Mouse (Mus musculus) MEL (cell line): ENCODE data around the gene Rabl6. TPM values are rescaled to one million over a fixed set of nuclear protein-coding genes. Genes with fewer than 3 reads are reported as not detected.

Experiments
- DNase-seq: peaks from one replicate; pipeline ENCODE4 v3.0.0; 2011; ENCODE audit warnings: low read depth, low spot score
- H3K27ac ChIP-seq: 2 replicates; pipeline ENCODE4 v1.5.1; 2012; ENCODE audit warnings: low read depth, mild to moderate bottlenecking, control low read depth, low read length, moderate library complexity; ENCODE audit not compliant: control insufficient read depth
- H3K27me3 ChIP-seq, 2 experiments: fragments of 150-350 bp in 1 of 2; sonication (generic) in 1 of 2; 2 replicates each; pipeline ENCODE4 v1.6.1; 2012; ENCODE audit warnings: low read length in 2 of 2, mild to moderate bottlenecking in 2 of 2, improper control_type of control experiment in 1 of 2, moderate library complexity in 1 of 2; ENCODE audit not compliant: insufficient read depth in 2 of 2, control insufficient read depth in 1 of 2
- H3K36me3 ChIP-seq, 2 experiments: 2 replicates each; pipeline ENCODE4 v1.6.1; 2012 to 2014; ENCODE audit warnings: low read length in 2 of 2, improper control_type of control experiment in 1 of 2, inconsistent platforms in 1 of 2, mild to moderate bottlenecking in 1 of 2; ENCODE audit not compliant: insufficient read depth in 2 of 2, control insufficient read depth in 1 of 2
- H3K4me1 ChIP-seq, 2 experiments: fragments of 150-350 bp in 1 of 2; sonication (generic) in 1 of 2; 2 replicates each; pipeline ENCODE4 v1.6.1; 2012; ENCODE audit warnings: low read length in 2 of 2, improper control_type of control experiment in 1 of 2, mild to moderate bottlenecking in 1 of 2; ENCODE audit not compliant: insufficient read depth in 2 of 2, control insufficient read depth in 1 of 2
- H3K4me3 ChIP-seq, 2 experiments: fragments of 150-350 bp in 1 of 2; sonication (generic) in 1 of 2; 2 replicates each; pipeline ENCODE4 v1.5.1; 2012; ENCODE audit warnings: low read depth in 2 of 2, low read length in 2 of 2, mild to moderate bottlenecking in 2 of 2, moderate library complexity in 2 of 2, control low read depth in 1 of 2, improper control_type of control experiment in 1 of 2; ENCODE audit not compliant: control insufficient read depth in 1 of 2, insufficient read depth in 1 of 2
- H3K79me2 ChIP-seq: 2 replicates; pipeline ENCODE4 v1.6.1; 2012; ENCODE audit warnings: mild to moderate bottlenecking, low read length, moderate library complexity; ENCODE audit not compliant: control insufficient read depth, poor library complexity, insufficient read depth
- H3K9ac ChIP-seq: 2 replicates; pipeline ENCODE4 v1.6.1; 2012; ENCODE audit warnings: low read depth, mild to moderate bottlenecking, control low read depth, low read length, moderate library complexity; ENCODE audit not compliant: control insufficient read depth, poor library complexity, severe bottlenecking
- H3K9me3 ChIP-seq: fragments of 150-350 bp; sonication (generic); replicated peaks from 2 replicates; pipeline ENCODE4 v1.6.1; 2012; ENCODE audit warnings: mild to moderate bottlenecking, low read length, improper control_type of control experiment, moderate library complexity; ENCODE audit not compliant: insufficient read depth
- BHLHE40 ChIP-seq: IDR thresholded peaks from 2 replicates; pipeline ENCODE4 v1.6.1; 2012; ENCODE audit warnings: low read depth, mild to moderate bottlenecking, inconsistent platforms, low read length, improper control_type of control experiment, borderline replicate concordance
- CHD1 ChIP-seq: IDR thresholded peaks from 2 replicates; pipeline ENCODE4 v1.6.1; 2012; ENCODE audit warnings: low read depth, mild to moderate bottlenecking, inconsistent platforms, low read length, improper control_type of control experiment
- E2F4 ChIP-seq: IDR thresholded peaks from 2 replicates; pipeline ENCODE4 v1.6.1; 2011; ENCODE audit warnings: low read depth, low read length, improper control_type of control experiment, borderline replicate concordance
- KAT2A ChIP-seq: conservative IDR thresholded peaks from 2 replicates; pipeline ENCODE4 v1.6.1; 2012; ENCODE audit warnings: low read depth, low read length, improper control_type of control experiment, inconsistent platforms
- MAZ ChIP-seq: IDR thresholded peaks from 2 replicates; pipeline ENCODE4 v1.6.1; 2012; ENCODE audit warnings: low read depth, mild to moderate bottlenecking, inconsistent platforms, low read length, improper control_type of control experiment
- MYC ChIP-seq: IDR thresholded peaks from 2 replicates; pipeline ENCODE4 v1.6.1; 2011; ENCODE audit warnings: low read depth, mild to moderate bottlenecking, low read length, improper control_type of control experiment, moderate library complexity
- NRF1 ChIP-seq: IDR thresholded peaks from 2 replicates; pipeline ENCODE4 v1.6.1; 2014; ENCODE audit warnings: low read depth, mild to moderate bottlenecking, inconsistent platforms, low read length, improper control_type of control experiment, moderate library complexity; ENCODE audit not compliant: poor library complexity, insufficient read depth, severe bottlenecking
- POLR2A ChIP-seq, 2 experiments: IDR thresholded peaks; 2 replicates each; pipeline ENCODE4 v1.6.1; 2011 to 2012; ENCODE audit warnings: low read length in 2 of 2, mild to moderate bottlenecking in 2 of 2, control low read depth in 1 of 2, improper control_type of control experiment in 1 of 2, low read depth in 1 of 2, moderate library complexity in 1 of 2; ENCODE audit not compliant: control insufficient read depth in 1 of 2, insufficient read depth in 1 of 2, poor library complexity in 1 of 2
- POLR2AphosphoS2 ChIP-seq: IDR thresholded peaks from 2 replicates; pipeline ENCODE4 v1.6.1; 2011; ENCODE audit warnings: low read length, improper control_type of control experiment
- SIN3A ChIP-seq: IDR thresholded peaks from 2 replicates; pipeline ENCODE4 v1.6.1; 2012; ENCODE audit warnings: low read length, improper control_type of control experiment, inconsistent platforms
- TAL1 ChIP-seq: IDR thresholded peaks from 2 replicates; pipeline ENCODE4 v1.6.1; 2012; ENCODE audit warnings: mild to moderate bottlenecking, inconsistent platforms, low read length, moderate library complexity, mixed read lengths
- USF2 ChIP-seq, 2 experiments: IDR thresholded peaks; 2 replicates each; pipeline ENCODE4 v1.6.1; 2011 to 2012; ENCODE audit warnings: improper control_type of control experiment in 2 of 2, low read length in 2 of 2, borderline replicate concordance in 1 of 2, inconsistent platforms in 1 of 2, low read depth in 1 of 2, mild to moderate bottlenecking in 1 of 2; ENCODE audit not compliant: insufficient read depth in 1 of 2
- ZKSCAN1 ChIP-seq: IDR thresholded peaks from 2 replicates; pipeline ENCODE4 v1.6.1; 2012; ENCODE audit warnings: low read depth, mild to moderate bottlenecking, inconsistent platforms, low read length, improper control_type of control experiment, moderate library complexity
- ZNF384 ChIP-seq: IDR thresholded peaks from 2 replicates; pipeline ENCODE4 v1.6.1; 2012; ENCODE audit warnings: low read depth, mild to moderate bottlenecking, inconsistent platforms, low read length, improper control_type of control experiment
- polyA plus RNA-seq, 2 experiments: library from polyadenylated mRNA; stranded (reverse) in 1 of 2; unstranded in 1 of 2; fragments of >175 nt in 1 of 2; fragments of >200 nt in 1 of 2; gene quantifications; 2 replicates each; pipeline versions ENCODE4 v1.2.1 to v1.2.4; 2012; ENCODE audit warnings: low replicate concordance in 2 of 2, low read depth in 1 of 2; ENCODE audit not compliant: insufficient read length in 2 of 2, insufficient read depth in 1 of 2, missing spikeins in 1 of 2
- total RNA-seq: library from RNA; depleted of rRNA; stranded (reverse); fragments of 300-350 nt; gene quantifications from 2 replicates; pipeline ENCODE4 v1.2.3, GENCODE M21; 2012

Rabl6 gene
- total and polyA plus RNA-seq, 3 experiments = 76.9 to 104 (median 84.7) TPM

DNA sequence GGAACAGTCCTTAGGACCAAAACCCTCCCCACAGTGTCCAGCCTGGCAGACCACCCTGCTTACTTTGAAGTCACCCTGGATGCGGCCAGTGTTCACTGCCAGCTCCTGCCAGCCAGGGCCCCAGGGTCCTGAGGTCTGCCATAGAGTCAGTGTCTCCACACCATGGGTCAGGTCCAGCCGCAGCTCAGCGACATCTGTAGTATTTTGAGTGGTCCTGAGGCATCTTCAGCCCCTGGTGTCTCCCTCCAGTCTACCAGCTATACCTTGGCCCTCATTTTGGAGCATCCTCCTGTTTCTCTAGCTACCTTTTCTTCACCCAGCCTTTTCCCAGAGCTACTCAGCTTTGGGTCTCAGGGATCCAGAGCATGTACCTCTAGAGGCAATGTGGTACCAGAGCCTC is 39.0 kb downstream of the Rabl6 start:
- TF ChIP-seq TAL1 = no peak
- TF ChIP-seq USF2 (IDR thresholded peaks at IDR 0.05; ENCODE audit: borderline replicate concordance in 1 of 2, insufficient read depth in 1 of 2, low read depth in 1 of 2, low read length in 2 of 2) = no peak
- no peak for TF ChIP-seq KAT2A
- no peak for TF ChIP-seq E2F4
- no peak for TF ChIP-seq MAZ
- TF ChIP-seq ZKSCAN1 = no peak
- Histone ChIP-seq H3K36me3 (peaks cover 0 to 4% of the 10 kb centered on the region in 2 experiments; a peak in 1 of 4 replicates), H3K4me1 (no peaks in the 10 kb centered on the region), H3K9me3 (no peaks in the 10 kb centered on the region), H3K4me3 (no peak overlapping the region), H3K27me3 (no peaks in the 10 kb centered on the region), H3K79me2 (peaks cover 7% of the 10 kb centered on the region; the same call in 1 of the 2 replicates), H3K27ac (no peak overlapping the region), H3K9ac (no peak overlapping the region)
- DNase-seq = no peak

DNA sequence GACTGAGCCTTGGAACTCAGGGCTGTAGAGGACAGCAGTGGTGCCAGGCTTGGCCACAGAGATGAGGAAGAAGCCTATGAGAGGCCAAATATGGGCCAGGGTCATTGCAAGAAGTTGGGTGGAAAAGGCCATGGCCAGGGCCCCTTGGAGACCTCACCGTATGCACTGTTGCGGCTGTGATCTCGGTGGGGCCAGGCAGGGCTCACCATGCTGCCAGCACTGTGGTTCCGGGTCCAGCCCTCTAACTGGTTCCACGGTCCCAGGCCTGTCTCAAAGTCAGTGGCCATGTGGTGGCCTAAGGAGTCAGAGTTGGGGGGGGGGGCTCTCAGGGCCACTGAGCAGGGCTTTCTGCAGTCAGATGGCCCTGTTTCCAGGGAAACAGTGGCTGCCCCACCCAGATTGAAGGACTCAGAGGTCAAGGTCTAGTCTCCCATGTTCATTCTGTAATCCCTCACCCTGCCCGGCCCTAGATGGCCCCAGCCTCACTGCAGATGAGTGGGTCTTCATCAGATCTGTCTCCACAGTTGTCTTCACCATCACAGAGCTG is 39.8 kb downstream of the Rabl6 start:
- Histone ChIP-seq H3K27me3 (no peaks in the 10 kb centered on the region), H3K27ac (no peak overlapping the region), H3K4me1 (no peaks in the 10 kb centered on the region), H3K9me3 (no peaks in the 10 kb centered on the region), H3K36me3 (0 out of 4 replicates have a peak, but pooled peaks cover 0 to 1% of the 10 kb centered on the region in 2 experiments), H3K4me3 (no peak overlapping the region), H3K79me2 (peaks cover under 1% of the 10 kb centered on the region; the same call in 1 of the 2 replicates), H3K9ac (no peak overlapping the region)
- TF ChIP-seq SIN3A (no peak), TAL1 (no peak), CHD1 (no peak), POLR2A (IDR thresholded peaks at IDR 0.05; ENCODE audit: control insufficient read depth in 1 of 2, insufficient read depth in 1 of 2, low read depth in 1 of 2, low read length in 2 of 2, poor library complexity in 1 of 2) (no peak), NRF1 (no peak), POLR2AphosphoS2 (no peak), BHLHE40 (no peak), MAZ (no peak), ZNF384 (no peak)
- no peak for DNase-seq

DNA sequence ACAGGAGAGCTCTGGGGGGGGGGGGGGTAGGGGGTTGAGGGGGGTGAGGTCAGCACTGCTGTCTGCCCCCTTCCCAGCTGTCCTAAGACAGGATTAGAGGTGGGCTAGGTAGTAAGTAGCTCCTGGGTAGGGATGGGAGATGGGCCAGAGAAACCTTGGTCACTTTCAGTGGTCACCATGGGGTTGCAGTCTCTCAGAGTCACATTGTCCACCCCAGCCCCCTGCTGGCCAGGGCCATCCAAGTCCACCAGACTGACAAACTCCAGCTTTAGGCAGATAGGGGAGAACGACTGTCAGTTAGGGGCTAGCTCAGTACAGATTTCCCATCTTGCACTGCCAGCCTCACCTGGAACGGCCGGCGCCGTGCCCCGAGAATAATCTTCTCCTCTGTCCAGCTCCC is 41.8 kb downstream of the Rabl6 start:
- no peaks in the 10 kb centered on the region for H3K27me3 ChIP-seq
- no peak overlapping the region for H3K9ac ChIP-seq
- TF ChIP-seq ZKSCAN1 (no peak), SIN3A (no peak), MYC (no peak)
- no peak for DNase-seq
- no peak overlapping the region for H3K27ac ChIP-seq
- H3K4me1 ChIP-seq = no peaks in the 10 kb centered on the region
- H3K4me3 ChIP-seq = no peak overlapping the region
- no peaks in the 10 kb centered on the region; a peak in 1 of 4 replicates for H3K36me3 ChIP-seq
- H3K79me2 ChIP-seq = no peaks in the 10 kb centered on the region
- H3K9me3 ChIP-seq = no peaks in the 10 kb centered on the region
